Mouse (Mus musculus) midbrain, embryonic 14.5 days (tissue): ENCODE results near the gene Prrg4. TPM values are rescaled to one million over a fixed set of nuclear protein-coding genes. Genes with fewer than 3 reads are reported as not detected.
"Not testable (repeated sequence)": the region's sequence is repeated elsewhere in the genome, so short reads cannot be mapped to it uniquely, and the experiment has no call there.

Experiments
- ATAC-seq: fragments of 200-750 bp; cut with Nextera tagmentation; 2 replicates; pipeline ENCODE4 v1.8.0; 2017; ENCODE audit warnings: moderate number of reproducible peaks, moderate library complexity; ENCODE audit not compliant: low FRiP score, low TSS enrichment
- DNase-seq: peaks from one replicate; pipeline ENCODE4 v3.0.0-alpha.2; 2015
- H3K27ac ChIP-seq: fragments of 300-500 bp; sonication (generic); replicated peaks from 2 replicates; pipeline ENCODE4 v1.5.1; 2014; ENCODE audit warnings: mild to moderate bottlenecking, low read depth, low read length, moderate library complexity
- H3K27me3 ChIP-seq: fragments of 300-500 bp; sonication (generic); 2 replicates; pipeline ENCODE4 v1.6.1; 2014; ENCODE audit warnings: low read length, control low read depth, mixed read lengths; ENCODE audit not compliant: control insufficient read depth, insufficient read depth
- H3K36me3 ChIP-seq: fragments of 300-500 bp; sonication (generic); 2 replicates; pipeline ENCODE4 v1.6.1; 2014; ENCODE audit warnings: low read length, control low read depth; ENCODE audit not compliant: control insufficient read depth, insufficient read depth
- H3K4me1 ChIP-seq: fragments of 300-500 bp; sonication (generic); 2 replicates; pipeline ENCODE4 v1.6.1; 2014; ENCODE audit warnings: mild to moderate bottlenecking, antibody characterized with exemption, low read length, control low read depth; ENCODE audit not compliant: control insufficient read depth, insufficient read depth
- H3K4me2 ChIP-seq: fragments of 300-500 bp; sonication (generic); 2 replicates; pipeline ENCODE4 v1.6.1; 2014; ENCODE audit warnings: mild to moderate bottlenecking, low read length, moderate library complexity
- H3K4me3 ChIP-seq: fragments of 300-500 bp; sonication (generic); replicated peaks from 2 replicates; pipeline ENCODE4 v1.5.1; 2014; ENCODE audit warnings: low read depth, low read length
- H3K9ac ChIP-seq: fragments of 300-500 bp; sonication (generic); replicated peaks from 2 replicates; pipeline ENCODE4 v1.6.1; 2014; ENCODE audit warnings: mild to moderate bottlenecking, low read length, moderate library complexity
- H3K9me3 ChIP-seq: fragments of 300-500 bp; sonication (generic); 2 replicates; pipeline ENCODE4 v1.6.1; 2016; ENCODE audit warnings: low read length, control low read depth, mixed read lengths; ENCODE audit not compliant: control insufficient read depth
- WGBS: fragments of 180-500 bp; shearing (Covaris S2); extraction: QIAGEN DNeasy Blood & Tissue Kit; methylation state at CpG from one replicate; pipeline ENCODE4 v1.1.7; 2014; 5-methylcytosine and 5-hydroxymethylcytosine counted together
- polyA plus RNA-seq: library from polyadenylated mRNA; unstranded; fragments of >200 nt; fragmentation: Nextera tagmentation; extraction: Ambion mirVana; gene quantifications from 2 replicates; pipeline ENCODE4 v1.2.1, GENCODE M21; 2014

Gene Prrg4
- polyA plus RNA-seq, 1 experiment from 2014 or later, result 0.11 TPM

DNA sequence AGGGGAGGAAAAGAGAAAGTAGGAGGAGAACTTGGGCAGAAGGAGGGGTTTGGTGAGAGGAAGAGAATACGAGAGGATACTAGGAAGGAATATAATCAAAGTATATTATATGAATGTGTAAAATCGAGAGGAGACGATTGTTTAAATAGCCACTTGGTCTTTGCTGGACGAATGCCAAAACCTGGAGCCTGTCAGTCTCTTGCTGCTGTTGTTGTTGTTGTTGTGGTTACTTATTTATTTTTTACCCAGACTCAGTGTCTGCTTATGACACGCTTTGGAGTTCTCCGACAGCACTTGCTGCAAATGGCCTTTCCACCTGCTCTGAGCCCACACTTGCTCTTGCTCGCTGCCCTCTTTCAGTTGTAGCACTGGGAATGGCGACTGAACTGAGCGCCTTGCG, 10.8 kb upstream of the Prrg4 start:
- Histone ChIP-seq H3K36me3 (no peaks in the 10 kb centered on the region), H3K4me1 (no peaks in the 10 kb centered on the region), H3K9me3 (no peaks in the 10 kb centered on the region), H3K27me3 (no peaks in the 10 kb centered on the region), H3K4me3 (no peak overlapping the region), H3K9ac (no peak overlapping the region), H3K4me2 (no peak overlapping the region), H3K27ac (no peak overlapping the region)
- WGBS, result 89% methylated on average over 10 of the region's 10 CpGs
- ATAC-seq (no peak), DNase-seq (no peak)

DNA sequence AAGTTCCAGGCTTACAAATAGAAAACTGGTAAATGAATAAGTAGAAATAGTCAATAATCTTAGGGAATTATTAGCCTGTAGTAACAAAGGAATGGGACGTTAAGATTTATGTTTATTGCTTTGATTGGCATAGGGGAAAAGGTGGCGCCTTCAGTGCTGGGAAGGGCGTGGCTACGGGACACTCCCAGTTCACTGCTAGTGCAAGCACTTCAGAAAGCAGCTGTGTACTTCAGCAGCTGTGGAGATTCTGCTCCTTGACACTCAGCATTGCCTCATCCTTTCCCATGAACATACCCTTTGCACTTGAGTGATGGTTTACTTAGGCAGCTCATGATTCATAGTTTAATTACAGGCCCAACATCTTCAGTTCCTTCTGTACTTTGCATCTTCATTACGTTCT, 9.4 kb upstream of the Prrg4 start:
- no peak overlapping the region for H3K27ac ChIP-seq
- no peak overlapping the region for H3K9ac ChIP-seq
- no peaks in the 10 kb centered on the region for H3K36me3 ChIP-seq
- H3K4me3 ChIP-seq, result no peak overlapping the region
- no peaks in the 10 kb centered on the region for H3K4me1 ChIP-seq
- no peaks in the 10 kb centered on the region for H3K9me3 ChIP-seq
- no peak for DNase-seq
- no peaks in the 10 kb centered on the region for H3K27me3 ChIP-seq
- H3K4me2 ChIP-seq, result no peak overlapping the region
- no peak for ATAC-seq
- WGBS, result 91% methylated on average over 5 of the region's 5 CpGs

DNA sequence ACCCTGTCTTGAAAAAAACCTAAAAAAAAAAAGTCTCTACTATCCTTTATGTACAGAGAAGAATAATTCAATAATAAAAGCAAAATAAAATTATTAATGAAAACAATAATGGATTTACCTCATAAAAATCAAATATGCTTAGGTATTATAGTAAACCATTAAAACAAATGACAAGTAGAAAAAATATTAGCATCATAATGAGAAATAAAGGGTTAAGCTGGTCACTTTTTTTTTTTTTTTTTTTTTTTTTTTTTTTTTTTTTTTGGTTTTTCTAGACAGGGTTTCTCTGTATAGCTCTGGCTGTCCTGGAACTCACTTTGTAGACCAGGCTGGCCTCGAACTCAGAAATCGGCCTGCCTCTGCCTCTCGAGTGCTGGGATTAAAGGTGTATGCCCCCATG, 8.4 kb upstream of the Prrg4 start:
- not testable (repeated sequence) for ATAC-seq, H3K9ac ChIP-seq, H3K4me3 ChIP-seq, H3K27me3 ChIP-seq, H3K36me3 ChIP-seq, H3K9me3 ChIP-seq, H3K4me1 ChIP-seq, H3K27ac ChIP-seq, H3K4me2 ChIP-seq, DNase-seq
- 94% methylated on average over 3 of the region's 3 CpGs for WGBS

DNA sequence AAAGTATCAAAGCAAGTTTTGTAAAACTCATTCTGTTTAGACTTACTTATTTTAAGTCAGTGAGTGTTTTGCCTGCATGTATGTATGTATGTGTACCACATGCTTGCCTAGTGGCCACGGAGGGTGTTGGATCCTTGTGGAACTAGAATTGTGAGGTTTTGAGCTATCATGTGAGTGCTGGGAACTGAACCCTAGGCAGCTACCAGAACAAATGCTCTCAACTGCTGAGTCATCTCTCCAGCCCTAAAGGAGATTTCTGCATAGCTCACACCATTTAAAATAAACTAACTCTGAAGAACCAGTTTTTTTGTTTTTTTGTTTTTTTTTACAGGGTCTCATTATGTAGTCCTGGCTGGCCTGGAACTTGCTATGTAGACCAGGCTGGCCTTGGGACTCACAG, 6.5 kb upstream of the Prrg4 start:
- H3K9ac ChIP-seq, result no peak overlapping the region

DNA sequence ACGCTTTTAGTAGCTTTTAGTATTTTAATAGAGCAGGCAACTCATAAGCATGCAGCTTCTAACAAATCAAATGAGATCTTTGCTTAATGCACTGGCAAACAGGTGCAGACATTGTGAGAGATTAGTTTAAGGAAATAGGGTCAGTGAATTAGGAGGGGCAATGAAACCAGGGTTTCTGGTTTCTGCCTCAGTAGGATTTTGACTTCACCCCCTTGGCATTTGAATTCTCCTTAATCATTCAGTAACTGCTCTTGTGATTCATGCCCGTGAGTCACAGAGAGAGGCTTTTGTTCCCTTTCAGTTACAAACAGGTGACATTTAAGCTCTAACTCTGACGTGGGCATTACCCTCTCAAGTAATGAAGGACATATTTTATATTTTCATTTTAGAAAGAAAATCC, 6.1 kb upstream of the Prrg4 start:
- Histone ChIP-seq H3K9me3 (no peaks in the 10 kb centered on the region), H3K27me3 (peaks cover 5% of the 10 kb centered on the region; the same call in 1 of the 2 replicates), H3K9ac (no peak overlapping the region), H3K27ac (no peak overlapping the region), H3K4me1 (no peaks in the 10 kb centered on the region), H3K36me3 (no peaks in the 10 kb centered on the region), H3K4me2 (no peak overlapping the region), H3K4me3 (no peak overlapping the region)
- ATAC-seq, result no peak
- 31% methylated on average over 3 of the region's 3 CpGs for WGBS
- DNase-seq, result no peak

More for the DNA sequence above, 6.5 kb upstream of the Prrg4 start:
- no peak overlapping the region for H3K4me2 ChIP-seq
- no peak overlapping the region for H3K27ac ChIP-seq
- H3K36me3 ChIP-seq, result no peaks in the 10 kb centered on the region
- DNase-seq (no peak), ATAC-seq (no peak)
- H3K27me3 ChIP-seq, result no peaks in the 10 kb centered on the region
- 73% methylated on average over 1 of the region's 1 CpGs for WGBS
- no peaks in the 10 kb centered on the region for H3K9me3 ChIP-seq
- no peak overlapping the region for H3K4me3 ChIP-seq
- no peaks in the 10 kb centered on the region for H3K4me1 ChIP-seq

DNA sequence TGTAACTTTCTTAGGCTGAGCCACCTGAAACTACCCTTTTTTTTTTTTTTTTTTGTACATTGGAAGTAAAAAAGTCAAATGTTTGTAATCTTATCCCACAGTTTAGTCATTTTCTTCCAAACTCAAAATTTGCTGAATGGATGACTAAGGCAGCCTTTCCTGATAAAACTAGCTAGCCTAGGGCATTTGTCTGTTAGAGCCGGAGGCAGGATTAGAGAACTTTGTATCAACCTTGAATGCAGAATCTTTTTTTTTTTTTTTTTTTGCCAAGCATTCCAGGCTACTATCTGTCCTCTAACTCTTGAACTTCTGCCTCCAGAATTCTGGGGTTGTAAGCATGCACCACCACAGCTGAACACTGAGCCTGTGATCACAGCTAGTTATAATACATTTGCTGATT, 5.2 kb upstream of the Prrg4 start:
- no peak overlapping the region for H3K27ac ChIP-seq
- ATAC-seq, result no peak
- 83% methylated on average over 1 of the region's 1 CpGs for WGBS

DNA sequence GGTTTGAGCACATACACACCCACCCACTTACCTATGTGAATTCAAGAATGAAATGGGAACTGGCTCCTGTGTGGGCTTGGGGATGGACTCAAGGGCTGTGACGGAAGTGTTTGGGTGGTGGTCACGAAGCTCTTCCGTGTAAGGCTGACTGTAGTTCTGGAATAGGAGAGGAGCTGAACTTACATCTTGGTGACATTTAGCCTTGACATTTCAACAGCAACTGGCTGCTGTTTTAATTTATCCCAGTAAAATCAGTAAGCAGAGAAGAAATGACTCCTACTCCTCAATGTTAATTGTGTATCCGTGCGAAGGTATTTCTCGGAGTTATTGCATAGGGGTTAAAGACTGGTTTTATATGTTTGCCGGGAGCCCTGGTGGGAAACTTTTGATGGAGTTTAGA, 2.9 kb upstream of the Prrg4 start:
- no peaks in the 10 kb centered on the region for H3K9me3 ChIP-seq
- peaks cover 19% of the 10 kb centered on the region; the same call in 1 of the 2 replicates for H3K27me3 ChIP-seq
- no peak overlapping the region for H3K4me2 ChIP-seq
- H3K36me3 ChIP-seq, result no peaks in the 10 kb centered on the region
- 0 out of 2 replicates have a peak, but pooled peaks cover 7% of the 10 kb centered on the region for H3K4me1 ChIP-seq
- H3K9ac ChIP-seq, result no peak overlapping the region
- WGBS, result 92% methylated on average over 7 of the region's 7 CpGs
- H3K4me3 ChIP-seq, result no peak overlapping the region
- ATAC-seq (no peak), DNase-seq (no peak)
- H3K27ac ChIP-seq, result no peak overlapping the region

More for the DNA sequence above, 5.2 kb upstream of the Prrg4 start:
- Histone ChIP-seq H3K9ac (no peak overlapping the region), H3K27me3 (peaks cover 9% of the 10 kb centered on the region; the same call in 1 of the 2 replicates), H3K4me1 (0 out of 2 replicates have a peak, but pooled peaks cover 2% of the 10 kb centered on the region), H3K36me3 (no peaks in the 10 kb centered on the region), H3K4me3 (no peak overlapping the region), H3K9me3 (no peaks in the 10 kb centered on the region), H3K4me2 (no peak overlapping the region)
- DNase-seq, result peak; percentile 11

DNA sequence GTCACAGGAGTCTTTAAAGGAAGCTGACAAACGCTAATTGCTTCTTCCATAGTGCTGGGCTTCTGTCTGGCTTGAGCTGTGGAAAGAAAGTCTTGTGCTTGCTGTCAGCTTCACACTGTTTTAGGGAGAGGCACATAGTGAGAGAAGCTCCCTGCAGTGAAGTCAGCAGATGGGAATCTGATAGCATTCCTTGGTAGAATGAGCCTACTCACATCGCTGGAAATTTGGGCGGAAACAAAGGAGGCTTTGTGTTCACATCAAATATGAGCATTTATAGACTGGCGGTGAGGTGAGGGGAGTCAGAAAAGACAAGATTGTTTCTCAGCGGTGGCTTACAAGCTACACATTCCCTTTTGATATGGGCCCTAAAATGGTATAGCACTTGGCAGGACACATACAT, 2.0 kb upstream of the Prrg4 start:
- Histone ChIP-seq H3K4me2 (no peak overlapping the region), H3K36me3 (no peaks in the 10 kb centered on the region), H3K4me1 (0 out of 2 replicates have a peak, but pooled peaks cover 7% of the 10 kb centered on the region), H3K4me3 (no peak overlapping the region), H3K9me3 (no peaks in the 10 kb centered on the region), H3K27ac (no peak overlapping the region), H3K27me3 (peaks cover 19% of the 10 kb centered on the region; the same call in 1 of the 2 replicates), H3K9ac (no peak overlapping the region)
- no peak for ATAC-seq
- WGBS, result 43% methylated on average over 5 of the region's 5 CpGs
- peak; percentile 4 for DNase-seq

DNA sequence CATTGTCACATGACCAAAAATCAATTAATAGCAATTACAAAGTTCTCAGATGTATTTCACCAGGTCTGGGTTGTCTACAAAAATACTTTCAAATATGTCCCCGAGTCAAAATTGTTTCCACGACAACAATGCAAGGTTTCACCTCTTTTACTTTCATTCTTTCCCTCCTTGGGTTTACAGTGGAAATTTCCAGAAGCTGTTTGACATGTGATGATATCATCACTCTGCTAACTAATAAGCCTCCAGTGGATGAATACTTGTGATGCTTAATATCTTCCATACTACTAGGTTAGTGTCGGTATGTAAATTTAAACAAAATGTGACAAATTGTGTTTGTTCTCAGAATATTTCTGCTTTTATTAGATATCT, 299 bp upstream of the Prrg4 start:
- peaks cover 19% of the 10 kb centered on the region; the same call in 1 of the 2 replicates for H3K27me3 ChIP-seq
- DNase-seq (no peak), ATAC-seq (no peak)
- H3K4me2 ChIP-seq, result peak overlapping the region; percentile 99
- no peaks in the 10 kb centered on the region for H3K9me3 ChIP-seq
- 0 out of 2 replicates have a peak, but pooled peaks cover 7% of the 10 kb centered on the region for H3K4me1 ChIP-seq
- H3K9ac ChIP-seq, result peak overlapping the region; percentile 51
- no peaks in the 10 kb centered on the region for H3K36me3 ChIP-seq
- peak overlapping the region; percentile 51 for H3K4me3 ChIP-seq
- WGBS, result 72% methylated on average over 3 of the region's 3 CpGs
- H3K27ac ChIP-seq, result no peak overlapping the region
